Mouse (Mus musculus) heart, postnatal 0 days (tissue): ENCODE data around the gene Abi3.

Source experiments
- CTCF ChIP-seq: IDR thresholded peaks from 2 replicates; pipeline ENCODE4 v1.5.1; 2016; ENCODE audit warnings: antibody characterized with exemption, control low read depth, low read depth
- EP300 ChIP-seq: IDR thresholded peaks from 2 replicates; pipeline ENCODE4 v1.6.1; 2016; ENCODE audit warnings: antibody characterized with exemption, low read depth

- TF ChIP-seq CTCF (no peak), EP300 (no peak)
These were observed 677 bp upstream of the Abi3 start for GRCm38 (mm10) chr11:95842953-95843352.
